Mouse (Mus musculus): ENCODE results near the gene Fam222a.

DNA sequence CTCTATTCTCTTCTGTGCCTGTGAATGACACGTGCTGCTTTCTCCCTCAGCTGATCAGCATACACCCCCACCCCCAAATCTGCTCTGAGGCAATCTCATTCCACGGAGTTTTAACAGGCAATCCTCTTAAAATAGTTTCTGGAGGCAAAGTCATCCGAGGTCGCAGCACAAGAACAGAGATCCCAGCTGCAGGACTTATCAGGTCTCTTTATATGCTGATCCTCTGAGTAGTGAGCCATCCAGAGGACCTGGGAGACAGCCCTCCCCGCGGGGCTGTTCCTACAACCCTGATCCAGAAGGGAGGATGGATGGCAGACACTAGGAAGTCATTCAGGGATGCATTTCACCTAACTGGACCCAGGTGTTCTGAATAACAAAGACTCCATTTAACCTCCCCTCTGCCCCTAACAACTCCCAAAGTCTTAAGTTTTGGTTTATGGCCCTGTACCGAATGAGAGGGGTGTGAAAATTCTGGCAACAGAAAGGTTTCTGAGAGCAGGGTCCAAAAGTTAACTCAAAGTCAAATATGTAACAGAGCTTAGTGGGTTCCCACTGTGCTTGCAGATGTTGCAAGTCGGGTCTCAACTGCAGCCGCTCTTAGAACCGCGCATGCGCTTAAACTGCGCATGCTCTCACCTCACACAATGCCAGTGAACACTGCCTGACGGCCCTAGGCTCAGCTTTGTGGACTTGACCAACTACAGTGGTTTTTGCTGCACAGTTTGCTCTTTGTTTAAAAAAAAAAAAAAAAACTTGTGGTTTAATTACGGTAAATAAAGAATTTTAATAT is 26.0 kb upstream of the Fam222a start:
- TF ChIP-seq CTCF (IDR thresholded peaks at IDR 0.05; ENCODE audit: low read depth) (no peak), EP300 (IDR thresholded peaks at IDR 0.05; ENCODE audit: low read depth) (no peak)
